Mouse (Mus musculus) C2C12 (cell line): Measurements from ENCODE around the gene Chst15. TPM values are rescaled to one million over a fixed set of nuclear protein-coding genes. Genes with fewer than 3 reads are reported as not detected.

Experiments
- H3K27me3 ChIP-seq: one replicate; pipeline ENCODE4 v1.6.1; 2011; ENCODE audit not compliant: control insufficient read depth, insufficient read depth, insufficient read length
- H3K36me3 ChIP-seq: one replicate; pipeline ENCODE4 v1.6.1; 2011; ENCODE audit not compliant: control insufficient read depth, insufficient read depth
- H3K4me3 ChIP-seq: one replicate; pipeline ENCODE4 v1.5.1; 2011; ENCODE audit warnings: mild to moderate bottlenecking, control low read depth; ENCODE audit not compliant: poor library complexity, insufficient read depth, severe bottlenecking
- H3K79me2 ChIP-seq: one replicate; pipeline ENCODE4 v1.6.1; 2011; ENCODE audit not compliant: control insufficient read depth, insufficient read depth
- H3K79me3 ChIP-seq: one replicate; pipeline ENCODE4 v1.6.1; 2011; ENCODE audit warnings: low read depth, control low read depth
- H3ac ChIP-seq: one replicate; pipeline ENCODE3; 2011; ENCODE audit warnings: low read depth; ENCODE audit not compliant: control insufficient read depth, insufficient read length
- CEBPB ChIP-seq: IDR thresholded peaks from one replicate; pipeline ENCODE4 v1.6.1; 2011; ENCODE audit warnings: low read depth, mild to moderate bottlenecking, control low read depth, moderate library complexity
- CTCF ChIP-seq: IDR thresholded peaks from one replicate; pipeline ENCODE4 v1.5.1; 2011; ENCODE audit not compliant: control insufficient read depth, insufficient read depth, insufficient read length
- FOSL1 ChIP-seq: IDR thresholded peaks from one replicate; pipeline ENCODE4 v1.8.0; 2011; ENCODE audit warnings: mild to moderate bottlenecking, low read length; ENCODE audit not compliant: poor library complexity, insufficient read depth, severe bottlenecking
- MAX ChIP-seq: IDR thresholded peaks from one replicate; pipeline ENCODE4 v1.6.1; 2011; ENCODE audit warnings: mild to moderate bottlenecking, control low read depth
- MYOD1 ChIP-seq: IDR thresholded peaks from one replicate; pipeline ENCODE4 v1.6.1; 2011; ENCODE audit warnings: low read depth; ENCODE audit not compliant: control insufficient read depth, insufficient read length
- MYOG ChIP-seq: IDR thresholded peaks from one replicate; pipeline ENCODE4 v1.6.1; 2011; ENCODE audit not compliant: control insufficient read depth, insufficient read length; ENCODE audit errors: extremely low read depth
- USF1 ChIP-seq: IDR thresholded peaks from one replicate; pipeline ENCODE4 v1.6.1; 2011; ENCODE audit warnings: low read depth, mild to moderate bottlenecking, control low read depth, moderate library complexity
- polyA plus RNA-seq: library from polyadenylated mRNA; unstranded; fragments of >200 nt; fragmentation: generic; extraction: Trizol; gene quantifications from one replicate; pipeline ENCODE4 v1.2.1, GENCODE M21; 2012; ENCODE audit warnings: missing spikeins

The Chst15 gene
- polyA plus RNA-seq, 1 experiment: 8.9 TPM

GRCm38 (mm10) chr7:132316101-132317035 is 660 bp downstream of the Chst15 start:
- TF ChIP-seq CTCF (peak; percentile 0), MYOD1 (no peak)
- Histone ChIP-seq H3K36me3 (no peaks in the 10 kb centered on the region), H3K4me3 (peak overlapping the region; percentile 46), H3ac (peak overlapping the region; percentile 86), H3K79me2 (peaks cover 29% of the 10 kb centered on the region), H3K27me3 (no peaks in the 10 kb centered on the region), H3K79me3 (peaks cover 7% of the 10 kb centered on the region)

GRCm38 (mm10) chr7:132315149-132316091 is 1.6 kb downstream of the Chst15 start:
- H3K36me3 ChIP-seq: no peaks in the 10 kb centered on the region
- peak; percentile 81 for TF ChIP-seq CTCF
- TF ChIP-seq MAX: peak; percentile 39
- no peak for TF ChIP-seq USF1
- peaks cover 7% of the 10 kb centered on the region for H3K79me3 ChIP-seq
- peak overlapping the region; percentile 46 for H3K4me3 ChIP-seq
- peak overlapping the region; percentile 86 for H3ac ChIP-seq
- no peaks in the 10 kb centered on the region for H3K27me3 ChIP-seq
- H3K79me2 ChIP-seq: peaks cover 29% of the 10 kb centered on the region

- Histone ChIP-seq H3K79me2 (peaks cover 43% of the 10 kb centered on the region), H3K4me3 (no peak overlapping the region), H3K36me3 (no peaks in the 10 kb centered on the region), H3K27me3 (no peaks in the 10 kb centered on the region), H3K79me3 (peaks cover 10% of the 10 kb centered on the region), H3ac (no peak overlapping the region)
- TF ChIP-seq CTCF: no peak
- no peak for TF ChIP-seq MYOG
- no peak for TF ChIP-seq FOSL1
- no peak for TF ChIP-seq MAX
- no peak for TF ChIP-seq MYOD1
- TF ChIP-seq CEBPB: no peak
- TF ChIP-seq USF1: no peak
Observed at GRCm38 (mm10) chr7:132312396-132312795, 4.6 kb downstream of the Chst15 start.

- peaks cover 3% of the 10 kb centered on the region for H3K79me3 ChIP-seq
- H3K4me3 ChIP-seq: no peak overlapping the region
- H3K27me3 ChIP-seq: no peaks in the 10 kb centered on the region
- H3K79me2 ChIP-seq: peaks cover 33% of the 10 kb centered on the region
- H3K36me3 ChIP-seq: no peaks in the 10 kb centered on the region
- TF ChIP-seq CTCF: no peak
- TF ChIP-seq USF1: no peak
- TF ChIP-seq CEBPB: no peak
- TF ChIP-seq MAX: no peak
- no peak for TF ChIP-seq FOSL1
- TF ChIP-seq MYOD1: no peak
- TF ChIP-seq MYOG: no peak
- no peak overlapping the region for H3ac ChIP-seq
Observed at GRCm38 (mm10) chr7:132308537-132309191, 8.4 kb downstream of the Chst15 start.

GRCm38 (mm10) chr7:132307722-132308271 is 9.2 kb downstream of the Chst15 start:
- Histone ChIP-seq H3K36me3 (no peaks in the 10 kb centered on the region), H3K4me3 (no peak overlapping the region), H3K79me3 (peaks cover 3% of the 10 kb centered on the region), H3K79me2 (peaks cover 24% of the 10 kb centered on the region), H3K27me3 (no peaks in the 10 kb centered on the region), H3ac (no peak overlapping the region)
- TF ChIP-seq MYOD1: no peak
- TF ChIP-seq MYOG: no peak
- no peak for TF ChIP-seq FOSL1
- no peak for TF ChIP-seq USF1
- TF ChIP-seq CTCF: no peak
- no peak for TF ChIP-seq CEBPB
- TF ChIP-seq MAX: no peak
